Mouse (Mus musculus) embryonic facial prominence, embryonic 11.5 days (tissue): ENCODE results near the gene Rexo5. TPM values are rescaled to one million over a fixed set of nuclear protein-coding genes. Genes with fewer than 3 reads are reported as not detected.

Experiments used
- ATAC-seq: fragments of 200-750 bp; cut with Nextera tagmentation; replicated peaks from 2 replicates; pipeline ENCODE4 v1.8.0; 2017; ENCODE audit warnings: low read depth; ENCODE audit not compliant: insufficient number of reproducible peaks, low FRiP score, low TSS enrichment
- DNase-seq: peaks from one replicate; pipeline ENCODE4 v3.0.0-alpha.2; 2015; ENCODE audit warnings: low spot score
- H3K27ac ChIP-seq: fragments of 300-500 bp; sonication (generic); replicated peaks from 2 replicates; pipeline ENCODE4 v1.5.1; 2014; ENCODE audit warnings: mild to moderate bottlenecking, low read depth, low read length, control low read depth
- H3K27me3 ChIP-seq: fragments of 300-500 bp; sonication (generic); 2 replicates; pipeline ENCODE4 v1.6.1; 2014; ENCODE audit warnings: mild to moderate bottlenecking, low read length, moderate library complexity, mixed read lengths; ENCODE audit not compliant: control insufficient read depth, insufficient read depth
- H3K36me3 ChIP-seq: fragments of 300-500 bp; sonication (generic); replicated peaks from 2 replicates; pipeline ENCODE4 v1.6.1; 2014; ENCODE audit warnings: low read depth, mild to moderate bottlenecking, low read length, moderate library complexity, mixed read lengths; ENCODE audit not compliant: control insufficient read depth, insufficient read depth
- H3K4me1 ChIP-seq: fragments of 300-500 bp; sonication (generic); 2 replicates; pipeline ENCODE4 v1.6.1; 2014; ENCODE audit warnings: low read length, mixed read lengths; ENCODE audit not compliant: control insufficient read depth, insufficient read depth
- H3K4me2 ChIP-seq: fragments of 300-500 bp; sonication (generic); 2 replicates; pipeline ENCODE4 v1.6.1; 2014; ENCODE audit warnings: low read depth, mild to moderate bottlenecking, control low read depth, low read length, moderate library complexity
- H3K4me3 ChIP-seq: fragments of 300-500 bp; sonication (generic); 2 replicates; pipeline ENCODE4 v1.5.1; 2014; ENCODE audit warnings: low read depth, low read length, control low read depth
- H3K9ac ChIP-seq: fragments of 300-500 bp; sonication (generic); replicated peaks from 2 replicates; pipeline ENCODE4 v1.6.1; 2014; ENCODE audit warnings: mild to moderate bottlenecking, control low read depth, low read length
- H3K9me3 ChIP-seq: fragments of 300-500 bp; sonication (generic); replicated peaks from 2 replicates; pipeline ENCODE4 v1.6.1; 2016; ENCODE audit warnings: mild to moderate bottlenecking, low read length, inconsistent platforms, mixed read lengths; ENCODE audit not compliant: control insufficient read depth
- WGBS: fragments of 180-500 bp; shearing (Covaris S2); extraction: QIAGEN DNeasy Blood & Tissue Kit; methylation state at CpG from one replicate; pipeline ENCODE4 v1.1.7; 2014; 5-methylcytosine and 5-hydroxymethylcytosine counted together
- polyA plus RNA-seq: library from polyadenylated mRNA; unstranded; fragments of >200 nt; fragmentation: Nextera tagmentation; extraction: Ambion mirVana; gene quantifications from 2 replicates; pipeline ENCODE4 v1.2.1, GENCODE M21; 2014

Gene Rexo5
- polyA plus RNA-seq, 1 experiment from 2014 or later = 24.1 TPM

GRCm38 (mm10) chr7:119847396-119847795, 53.6 kb downstream of the Rexo5 start:
- Histone ChIP-seq H3K4me1 (no peaks in the 10 kb centered on the region), H3K27ac (no peak overlapping the region), H3K4me3 (no peak overlapping the region), H3K9me3 (no peaks in the 10 kb centered on the region), H3K27me3 (no peaks in the 10 kb centered on the region), H3K36me3 (no peaks in the 10 kb centered on the region; the same call in 1 of the 2 replicates), H3K9ac (no peak overlapping the region), H3K4me2 (no peak overlapping the region)
- ATAC-seq (no peak), DNase-seq (no peak)
- 90% methylated on average over 2 of the region's 2 CpGs for WGBS

GRCm38 (mm10) chr7:119849096-119849495, 55.3 kb downstream of the Rexo5 start:
- Histone ChIP-seq H3K4me1 (no peaks in the 10 kb centered on the region), H3K9me3 (no peaks in the 10 kb centered on the region), H3K27me3 (no peaks in the 10 kb centered on the region), H3K4me2 (no peak overlapping the region), H3K36me3 (no peaks in the 10 kb centered on the region; the same call in 1 of the 2 replicates), H3K9ac (no peak overlapping the region), H3K27ac (no peak overlapping the region), H3K4me3 (no peak overlapping the region)
- ATAC-seq (no peak), DNase-seq (peak; percentile 68)
- 4% methylated on average over 1 of the region's 1 CpGs for WGBS

GRCm38 (mm10) chr7:119850737-119851136, 56.9 kb downstream of the Rexo5 start:
- Histone ChIP-seq H3K9me3 (no peaks in the 10 kb centered on the region), H3K36me3 (no peaks in the 10 kb centered on the region), H3K27ac (no peak overlapping the region), H3K4me2 (no peak overlapping the region), H3K4me3 (no peak overlapping the region), H3K4me1 (no peaks in the 10 kb centered on the region), H3K27me3 (no peaks in the 10 kb centered on the region), H3K9ac (no peak overlapping the region)
- DNase-seq = no peak
- 82% methylated on average over 5 of the region's 5 CpGs for WGBS
- ATAC-seq = no peak

- H3K4me1 ChIP-seq = no peaks in the 10 kb centered on the region
- H3K36me3 ChIP-seq = no peaks in the 10 kb centered on the region
- H3K4me3 ChIP-seq = no peak overlapping the region
- no peak overlapping the region for H3K27ac ChIP-seq
- H3K9ac ChIP-seq = no peak overlapping the region
- DNase-seq = no peak
- H3K9me3 ChIP-seq = no peaks in the 10 kb centered on the region
- ATAC-seq = no peak
- no peaks in the 10 kb centered on the region for H3K27me3 ChIP-seq
- no peak overlapping the region for H3K4me2 ChIP-seq
These were observed 58.7 kb downstream of the Rexo5 start for GRCm38 (mm10) chr7:119852494-119852893.

- no peaks in the 10 kb centered on the region for H3K4me1 ChIP-seq
- H3K4me3 ChIP-seq = no peak overlapping the region
- H3K9ac ChIP-seq = no peak overlapping the region
- DNase-seq = no peak
- no peak overlapping the region for H3K4me2 ChIP-seq
- H3K27ac ChIP-seq = no peak overlapping the region
- ATAC-seq = no peak
- no peaks in the 10 kb centered on the region for H3K27me3 ChIP-seq
- H3K36me3 ChIP-seq = no peaks in the 10 kb centered on the region
- 90% methylated on average over 1 of the region's 1 CpGs for WGBS
- H3K9me3 ChIP-seq = no peaks in the 10 kb centered on the region
These were observed 59.4 kb downstream of the Rexo5 start for GRCm38 (mm10) chr7:119853186-119853585.

GRCm38 (mm10) chr7:119854362-119854761, 60.6 kb downstream of the Rexo5 start:
- ATAC-seq = no peak
- DNase-seq = no peak
- H3K9me3 ChIP-seq = no peaks in the 10 kb centered on the region
- H3K4me1 ChIP-seq = no peaks in the 10 kb centered on the region
- H3K4me2 ChIP-seq = no peak overlapping the region
- H3K9ac ChIP-seq = no peak overlapping the region
- no peaks in the 10 kb centered on the region for H3K36me3 ChIP-seq
- no peaks in the 10 kb centered on the region for H3K27me3 ChIP-seq
- no peak overlapping the region for H3K27ac ChIP-seq
- H3K4me3 ChIP-seq = no peak overlapping the region
- WGBS = 100% methylated on average over 2 of the region's 2 CpGs

- no peak overlapping the region for H3K27ac ChIP-seq
- no peak for DNase-seq
These were observed 61.2 kb downstream of the Rexo5 start for GRCm38 (mm10) chr7:119855031-119855430.

GRCm38 (mm10) chr7:119859476-119859875, 65.7 kb downstream of the Rexo5 start:
- ATAC-seq (no peak), DNase-seq (no peak)
- Histone ChIP-seq H3K4me3 (no peak overlapping the region), H3K27me3 (no peaks in the 10 kb centered on the region), H3K4me1 (no peaks in the 10 kb centered on the region; the same call in none of the 2 replicates), H3K4me2 (no peak overlapping the region), H3K27ac (no peak overlapping the region), H3K9ac (no peak overlapping the region), H3K9me3 (no peaks in the 10 kb centered on the region), H3K36me3 (no peaks in the 10 kb centered on the region)
- WGBS = 79% methylated on average over 6 of the region's 6 CpGs

More at GRCm38 (mm10) chr7:119855031-119855430, 61.2 kb downstream of the Rexo5 start:
- Histone ChIP-seq H3K4me2 (no peak overlapping the region), H3K4me1 (no peaks in the 10 kb centered on the region), H3K9me3 (no peaks in the 10 kb centered on the region), H3K27me3 (no peaks in the 10 kb centered on the region), H3K4me3 (no peak overlapping the region), H3K9ac (no peak overlapping the region), H3K36me3 (no peaks in the 10 kb centered on the region)
- no peak for ATAC-seq
